Mouse (Mus musculus) small intestine, adult 2 months (tissue): ENCODE measurements around the gene Ccsap.

Source experiments
- CTCF ChIP-seq: fragments of 200-500 bp; IDR thresholded peaks from 2 replicates; pipeline ENCODE4 v1.5.1; 2012; ENCODE audit warnings: low read depth, mild to moderate bottlenecking, control low read depth, inconsistent platforms, low read length, moderate library complexity, mixed read lengths; ENCODE audit not compliant: insufficient replicate concordance, insufficient read length; ENCODE audit errors: extremely low read depth
- POLR2A ChIP-seq: fragments of 200-500 bp; IDR thresholded peaks from 2 replicates; pipeline ENCODE4 v1.6.1; 2012; ENCODE audit warnings: low read depth, mild to moderate bottlenecking, control low read depth, inconsistent platforms, low read length, moderate library complexity

GRCm38 (mm10) chr8:123820780-123821179 is 39.2 kb downstream of the Ccsap start:
- TF ChIP-seq CTCF: no peak
- TF ChIP-seq POLR2A: no peak
